Mouse (Mus musculus) retina, embryonic 14.5 days (tissue): ENCODE data around the gene Ddah1.

Experiments used
- DNase-seq: peaks from one replicate; pipeline ENCODE4 v3.0.0-alpha.2; 2015; ENCODE audit warnings: low spot score

Gene Ddah1

DNA sequence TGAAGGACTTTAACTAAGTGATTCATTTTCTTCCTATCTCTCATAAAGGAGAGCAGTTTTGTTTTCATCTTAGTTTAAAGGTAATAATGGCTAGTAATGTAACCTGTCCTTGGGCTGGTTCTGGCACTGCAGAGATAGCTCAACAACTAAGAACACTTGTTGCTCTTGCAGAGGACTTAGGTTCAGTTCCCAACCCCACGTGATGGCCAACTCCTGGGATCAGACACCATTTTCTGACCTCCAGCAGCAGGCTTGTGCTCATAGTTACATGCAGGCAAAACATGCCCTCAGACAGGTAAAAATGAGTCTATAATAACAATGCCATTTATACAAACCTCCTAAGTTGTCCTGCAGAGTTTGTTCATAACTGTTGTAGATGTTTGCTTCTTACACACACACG is 5.9 kb downstream of the Ddah1 start:
- DNase-seq = no peak

DNA sequence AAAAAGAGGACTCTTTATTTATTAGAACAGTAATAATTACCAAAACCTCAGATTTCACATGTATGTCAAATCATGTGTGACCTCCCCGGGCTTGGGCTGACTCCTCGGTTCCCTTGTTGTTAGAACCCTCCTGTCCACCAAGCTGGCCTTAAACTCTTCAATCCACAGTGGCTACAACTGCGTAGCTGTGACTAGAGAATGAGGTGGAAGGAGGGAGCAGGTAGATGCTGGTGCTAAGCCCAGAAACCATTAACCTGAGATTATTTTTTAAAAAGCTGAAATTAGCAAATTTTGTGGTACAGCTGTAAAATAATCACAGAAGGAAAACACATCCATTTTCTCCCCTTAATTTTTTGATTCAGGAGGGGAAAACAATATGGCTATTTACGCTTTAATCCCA is 10.0 kb downstream of the Ddah1 start:
- DNase-seq = no peak

DNA sequence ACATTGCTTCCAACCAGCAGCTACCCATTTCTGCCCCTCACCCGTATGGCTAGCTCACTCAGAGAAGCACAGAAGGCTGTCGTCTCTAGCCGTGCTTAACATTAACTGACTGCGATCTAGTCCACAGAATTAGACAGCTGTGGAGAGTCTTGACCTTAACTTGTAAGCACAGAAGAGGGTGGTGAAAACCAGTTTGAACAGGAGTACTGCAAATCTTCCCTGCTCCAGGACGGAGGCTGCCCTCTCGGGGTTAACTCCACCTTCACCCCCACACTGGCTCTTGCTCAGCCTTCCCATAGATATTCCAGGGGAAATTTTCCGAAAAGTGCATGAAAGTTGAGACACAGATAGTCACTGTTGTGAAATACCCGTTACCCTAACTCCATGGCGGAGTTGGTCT is 14.9 kb downstream of the Ddah1 start:
- no peak for DNase-seq

DNA sequence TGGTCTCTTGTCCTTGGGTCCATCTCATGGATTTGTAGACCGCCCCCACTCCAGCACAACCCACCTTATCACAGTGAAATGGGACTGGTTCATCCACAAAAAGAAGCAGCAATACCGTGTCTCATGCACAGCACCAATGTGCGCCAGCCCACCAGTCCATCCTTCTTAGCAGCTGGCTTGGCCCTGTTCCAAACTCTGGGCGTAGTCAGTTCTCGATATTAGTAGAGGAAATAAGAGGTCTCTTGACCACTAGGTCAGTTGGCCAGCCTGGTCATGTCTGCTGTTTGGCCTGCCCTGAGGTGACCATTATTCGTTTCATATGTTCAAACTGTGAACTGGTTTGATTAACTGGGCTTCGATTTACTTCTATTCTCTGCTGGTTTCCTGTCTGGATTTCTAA is 15.9 kb downstream of the Ddah1 start:
- no peak for DNase-seq

DNA sequence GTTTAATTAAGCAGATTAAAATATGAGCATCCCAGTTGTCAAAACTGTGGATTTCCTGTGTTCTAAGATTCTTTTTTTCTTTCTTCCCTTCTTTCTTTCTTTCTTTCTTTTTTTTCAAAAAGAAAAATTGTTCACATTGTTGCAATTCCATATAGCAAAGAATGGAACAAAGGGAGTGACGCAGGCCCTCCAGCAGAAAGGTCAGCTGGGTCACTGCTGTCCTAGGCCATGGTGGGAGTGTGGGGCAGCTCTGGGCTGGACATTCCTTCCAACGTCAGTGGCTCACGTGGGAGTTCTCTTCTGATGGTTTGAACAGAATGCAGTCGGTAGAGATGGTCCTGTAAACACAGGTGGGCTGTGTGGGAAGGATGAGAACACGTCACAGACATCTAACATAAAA is 16.8 kb downstream of the Ddah1 start:
- DNase-seq = peak; percentile 19

DNA sequence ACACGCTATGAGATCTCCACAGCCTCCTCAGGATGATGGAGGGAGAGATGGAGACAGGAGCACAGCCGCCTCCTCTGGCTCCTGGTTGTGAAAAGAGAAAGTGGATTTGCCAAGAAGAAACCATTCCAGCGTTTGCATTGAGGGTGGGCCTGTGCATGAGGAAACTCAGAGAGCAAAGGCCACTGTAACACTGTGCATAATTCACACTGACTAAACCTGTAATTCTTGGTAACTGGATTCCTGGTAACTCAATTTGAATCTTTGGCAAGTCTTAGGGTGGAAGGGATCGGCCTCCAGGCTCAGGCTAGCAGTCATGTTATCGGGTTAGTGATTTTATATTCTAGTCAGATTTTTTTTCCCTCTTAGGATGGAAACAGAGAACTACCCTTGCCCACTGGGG is 17.4 kb downstream of the Ddah1 start:
- DNase-seq = no peak

DNA sequence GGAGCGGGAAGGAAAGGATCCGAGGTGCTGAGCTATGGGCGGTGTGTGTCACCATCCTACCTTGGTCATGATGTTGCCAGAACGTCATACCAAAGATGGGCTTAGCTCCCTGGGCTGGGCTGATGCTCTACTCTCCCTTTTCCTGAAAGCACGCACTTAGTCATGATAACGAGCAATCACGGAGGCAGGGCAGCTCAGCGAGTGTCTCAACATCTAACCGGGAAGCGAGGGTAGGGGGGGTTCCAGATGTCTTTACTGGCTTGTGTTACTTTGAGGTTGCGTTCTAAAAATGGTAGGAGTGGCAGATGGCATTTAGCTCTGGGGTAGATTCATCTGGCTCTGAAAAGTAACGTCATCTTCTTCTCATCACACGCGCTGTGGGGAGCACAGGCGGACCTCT is 18.5 kb downstream of the Ddah1 start:
- no peak for DNase-seq

DNA sequence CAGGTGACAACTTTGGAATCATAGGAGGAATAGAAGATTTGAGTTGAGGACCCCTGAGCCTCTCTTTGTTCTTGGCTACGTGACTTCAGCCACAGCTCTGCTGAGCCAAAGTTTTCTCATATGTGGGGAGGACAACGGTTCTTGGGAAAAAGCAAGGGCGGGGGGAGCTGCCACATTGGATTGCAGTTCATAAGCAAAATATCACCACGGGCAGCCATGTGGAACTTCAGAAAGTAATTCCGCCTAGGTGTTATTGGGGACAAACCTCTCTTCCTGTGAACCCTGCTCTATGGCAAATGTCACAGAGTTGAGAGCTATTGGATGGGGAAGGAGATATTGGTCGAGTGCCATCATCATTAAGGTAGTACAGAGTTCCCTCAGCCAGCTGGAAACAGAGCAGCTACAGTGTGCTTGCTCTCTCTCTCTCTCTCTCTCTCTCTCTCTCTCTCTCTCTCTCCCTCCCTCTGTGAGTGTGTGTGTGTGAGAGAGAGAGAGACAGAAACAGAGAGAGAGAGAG is 20.0 kb downstream of the Ddah1 start:
- no peak for DNase-seq

DNA sequence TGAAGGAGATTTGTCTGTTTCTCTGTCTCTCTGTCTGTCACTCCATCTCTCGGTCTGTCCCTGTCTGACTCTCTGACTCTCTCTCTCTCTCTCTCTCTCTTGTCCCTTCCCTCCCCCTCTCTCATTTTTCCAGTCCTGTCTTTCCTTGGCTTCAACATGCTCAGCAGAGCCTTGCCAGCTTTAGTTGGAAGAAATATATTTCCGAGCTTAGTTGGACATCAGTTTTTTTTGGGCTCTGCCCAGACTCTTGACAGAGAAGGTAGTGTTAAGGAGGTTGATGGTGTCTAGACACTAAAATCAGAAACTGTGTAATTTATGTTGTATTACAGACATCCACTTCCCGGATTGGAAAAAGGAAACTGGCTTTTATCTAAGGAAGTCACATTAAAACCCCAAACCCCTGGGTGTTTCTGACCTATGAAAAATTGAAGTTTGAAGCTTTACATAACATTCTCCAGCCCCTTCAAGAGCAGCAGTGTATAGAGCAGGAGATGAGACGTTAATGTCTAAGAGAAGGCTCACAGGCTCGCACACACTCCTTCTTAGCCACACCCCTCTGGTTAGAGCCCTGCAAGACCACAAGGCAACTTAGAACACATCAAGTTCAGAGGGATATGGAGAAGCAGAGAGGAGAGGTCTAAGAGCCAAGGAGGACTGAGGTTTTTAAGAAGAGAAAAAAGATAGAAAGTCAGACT is 21.0 kb downstream of the Ddah1 start:
- DNase-seq = no peak

DNA sequence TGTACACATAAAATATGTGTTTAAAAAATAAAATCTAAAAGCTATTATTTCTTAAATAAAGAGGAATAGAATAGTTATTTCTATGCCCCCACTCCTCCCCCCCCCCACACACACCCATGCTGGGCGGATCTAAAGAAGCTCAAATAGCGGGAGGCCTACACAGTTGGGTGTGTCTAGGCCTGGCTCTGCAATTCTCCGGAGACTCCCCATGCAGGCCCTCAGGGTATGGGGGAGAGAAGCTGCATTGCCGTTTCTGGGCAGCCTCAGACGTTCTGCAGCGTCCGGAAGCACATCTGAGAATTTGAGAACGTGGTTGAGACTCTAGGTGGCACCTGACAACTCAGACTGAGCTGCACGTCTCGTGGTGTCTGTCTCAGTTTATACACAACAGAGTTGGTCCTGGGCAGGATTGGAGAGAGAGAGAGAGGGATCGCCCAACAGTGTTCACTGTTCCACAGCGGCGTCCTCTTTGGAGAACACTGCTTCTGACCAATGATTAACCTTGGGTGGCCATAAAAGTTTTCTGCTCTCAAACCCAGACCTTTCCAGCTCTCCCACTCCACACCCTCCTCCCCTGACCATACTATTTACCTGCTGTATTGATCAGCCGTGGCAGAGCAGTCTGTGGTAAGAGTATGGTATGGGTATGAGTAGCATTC is 22.4 kb downstream of the Ddah1 start:
- no peak for DNase-seq

DNA sequence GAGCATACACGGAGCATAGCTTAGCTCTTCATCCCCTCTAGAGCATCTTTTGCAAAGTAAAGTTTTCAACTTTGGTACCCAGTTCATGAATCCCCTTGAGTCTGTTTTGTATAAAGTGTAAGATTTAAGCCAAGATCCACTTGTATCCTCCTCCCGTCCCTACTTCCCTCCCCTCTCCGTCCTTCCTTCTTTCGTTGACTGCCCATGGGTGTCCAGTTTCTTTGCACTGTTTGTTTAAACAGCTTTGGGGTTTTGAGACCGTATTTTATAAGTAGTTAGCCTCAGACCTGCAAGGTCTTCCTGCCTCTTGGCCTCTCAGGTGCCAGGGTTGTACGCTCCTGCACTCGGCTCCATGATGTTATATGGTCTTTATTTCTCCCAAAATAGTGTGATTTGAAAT is 26.8 kb downstream of the Ddah1 start:
- DNase-seq = no peak

DNA sequence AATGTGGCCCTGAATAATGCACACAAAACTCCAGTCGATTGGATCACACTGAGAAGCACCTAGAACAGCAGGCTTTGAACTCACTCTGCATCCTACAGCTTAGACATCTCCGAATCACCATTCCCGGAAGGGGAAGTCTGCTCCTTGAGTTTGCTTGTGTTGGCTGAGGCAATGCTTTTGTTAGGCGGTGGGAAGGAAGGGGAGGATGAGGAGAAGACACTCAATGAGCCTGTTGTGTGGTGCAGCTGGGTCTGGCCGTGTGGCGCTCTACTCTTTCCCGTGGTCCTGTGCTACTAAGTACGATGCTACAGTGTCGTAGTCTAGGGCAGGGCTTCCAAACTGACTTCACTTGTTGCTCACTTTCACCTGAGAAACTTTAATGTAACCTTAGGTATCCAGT is 28.8 kb downstream of the Ddah1 start:
- DNase-seq = no peak

DNA sequence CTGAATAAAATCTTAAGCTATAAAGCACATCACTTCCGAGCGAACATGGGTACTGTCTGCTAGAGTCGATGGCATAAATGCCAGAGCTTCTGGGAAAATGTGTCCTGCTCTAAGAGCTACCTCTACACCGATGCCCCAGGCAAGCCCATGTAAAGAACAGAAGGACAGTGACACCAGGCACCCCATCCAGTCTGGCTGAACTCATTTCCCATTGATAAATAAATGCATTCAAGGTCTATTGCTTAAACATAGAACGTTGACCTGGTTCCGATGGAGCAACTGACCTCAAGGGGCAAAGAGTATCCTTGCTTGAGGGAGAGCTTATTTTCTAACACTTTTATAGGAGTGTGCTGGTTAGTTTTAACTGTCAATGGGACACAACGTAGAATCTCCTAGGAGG is 30.6 kb downstream of the Ddah1 start:
- no peak for DNase-seq

DNA sequence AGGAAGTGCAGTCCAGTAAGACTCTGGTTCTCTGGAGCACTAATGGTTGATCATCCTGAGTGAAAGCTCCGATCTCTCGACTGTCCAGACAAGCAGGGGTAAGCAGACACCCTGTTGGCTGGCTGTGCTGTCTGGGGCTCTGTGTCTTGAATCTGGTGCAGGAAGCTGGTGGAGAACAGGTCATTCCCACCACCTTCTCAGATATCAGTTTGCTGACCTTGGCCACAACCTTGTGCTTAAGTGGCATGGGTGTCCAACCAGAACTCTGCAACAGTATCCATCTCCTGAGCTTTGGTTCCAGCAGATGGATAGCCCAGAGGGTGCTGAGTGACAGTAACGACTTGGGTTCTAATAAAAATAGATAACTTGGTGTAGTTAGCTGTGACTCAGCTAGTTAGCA is 31.8 kb downstream of the Ddah1 start:
- no peak for DNase-seq

DNA sequence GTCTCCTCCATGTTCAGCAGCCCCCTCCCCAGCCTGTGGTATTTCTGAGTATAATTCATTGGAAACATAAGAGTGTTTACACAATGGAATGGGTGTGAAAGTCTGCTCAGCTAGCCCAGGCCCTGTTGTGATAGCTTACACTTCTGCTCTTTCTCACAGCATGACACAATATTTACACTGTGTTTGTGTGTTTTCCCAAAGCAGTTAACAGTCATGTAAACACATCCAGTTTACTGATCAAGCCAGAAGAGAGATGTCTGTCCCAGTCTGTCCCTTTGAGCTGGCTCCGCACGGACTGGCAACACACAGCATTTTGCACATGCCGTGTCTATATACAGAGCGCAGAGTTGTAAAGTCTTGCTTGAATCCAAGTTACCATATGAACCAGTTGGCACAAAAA is 32.2 kb downstream of the Ddah1 start:
- DNase-seq = no peak

DNA sequence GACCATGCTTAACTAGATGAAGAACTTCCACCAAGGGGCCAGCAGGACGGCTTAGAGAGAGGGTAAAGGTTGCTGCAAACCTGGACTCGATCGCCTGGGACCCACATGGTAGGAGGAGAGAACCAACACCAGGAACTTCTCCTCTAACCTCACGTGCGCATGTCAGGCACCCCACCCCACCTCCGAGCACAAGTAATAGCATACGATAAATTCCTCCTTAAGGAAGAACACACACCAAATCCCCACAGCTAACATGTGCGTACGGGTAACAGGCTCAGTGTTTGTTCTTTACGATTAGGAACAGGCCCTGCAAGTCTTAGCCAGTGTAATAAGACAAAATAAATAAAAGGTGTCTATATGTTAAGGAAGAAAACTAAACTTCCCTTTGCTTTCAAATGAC is 35.9 kb downstream of the Ddah1 start:
- DNase-seq = no peak

DNA sequence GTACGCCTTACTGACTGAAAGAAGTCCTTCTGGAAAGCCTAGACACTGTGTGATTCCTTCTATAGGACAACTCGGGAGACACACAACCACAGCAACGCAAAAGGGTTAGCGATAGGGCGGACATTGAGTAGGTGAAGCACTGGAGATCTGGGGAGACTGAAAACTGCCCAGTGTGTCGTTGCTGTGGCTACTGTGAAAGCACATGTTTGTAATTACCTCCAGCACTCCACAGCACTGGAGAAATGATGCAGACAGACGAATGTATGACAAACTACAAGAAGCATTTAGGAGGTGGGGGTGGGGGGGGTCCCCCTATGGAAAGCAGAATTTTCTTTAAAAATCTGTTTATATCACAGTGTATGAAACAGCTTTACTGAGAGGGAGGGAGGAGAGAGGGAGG is 37.4 kb downstream of the Ddah1 start:
- DNase-seq = no peak

DNA sequence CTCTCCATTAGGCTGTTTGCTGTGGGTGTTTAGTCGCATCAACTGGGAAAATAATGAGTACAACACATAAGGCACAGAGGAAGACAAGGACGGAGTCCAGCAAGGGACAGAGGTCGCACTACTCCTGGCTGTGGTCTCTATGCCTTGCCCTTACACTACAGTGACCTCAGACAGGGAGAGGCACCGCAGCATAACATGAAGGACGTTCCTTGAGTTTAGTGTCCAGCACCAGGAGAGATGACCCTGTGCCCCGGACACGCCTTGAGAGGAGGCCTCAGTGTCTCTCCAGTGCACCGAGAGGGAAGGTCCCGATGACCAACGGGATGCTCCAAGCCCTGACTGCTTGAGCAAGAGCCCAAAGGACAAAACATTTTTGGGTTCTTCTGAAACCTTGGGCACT is 39.6 kb downstream of the Ddah1 start:
- no peak for DNase-seq

DNA sequence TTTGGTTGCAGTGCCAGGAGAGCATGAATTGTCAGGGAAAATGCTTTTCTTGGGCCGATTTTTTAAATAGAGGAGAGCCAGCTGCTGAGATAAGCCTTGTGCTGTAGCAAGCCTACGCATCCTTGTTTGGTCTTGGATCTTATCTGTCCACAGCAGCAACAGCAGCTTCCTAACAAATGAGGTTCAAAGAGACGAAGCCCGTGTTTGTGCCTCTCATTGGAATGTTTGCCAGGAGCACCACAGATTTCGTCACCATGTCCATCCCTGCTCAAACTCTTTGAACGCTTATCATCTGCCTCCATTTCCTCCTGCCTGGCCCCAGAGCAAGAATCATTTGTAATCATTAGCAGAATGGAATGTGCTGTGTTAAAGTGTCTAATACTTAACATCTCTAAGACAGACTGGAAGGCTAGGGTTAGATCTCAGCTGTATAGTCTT is 40.3 kb downstream of the Ddah1 start:
- DNase-seq = no peak

DNA sequence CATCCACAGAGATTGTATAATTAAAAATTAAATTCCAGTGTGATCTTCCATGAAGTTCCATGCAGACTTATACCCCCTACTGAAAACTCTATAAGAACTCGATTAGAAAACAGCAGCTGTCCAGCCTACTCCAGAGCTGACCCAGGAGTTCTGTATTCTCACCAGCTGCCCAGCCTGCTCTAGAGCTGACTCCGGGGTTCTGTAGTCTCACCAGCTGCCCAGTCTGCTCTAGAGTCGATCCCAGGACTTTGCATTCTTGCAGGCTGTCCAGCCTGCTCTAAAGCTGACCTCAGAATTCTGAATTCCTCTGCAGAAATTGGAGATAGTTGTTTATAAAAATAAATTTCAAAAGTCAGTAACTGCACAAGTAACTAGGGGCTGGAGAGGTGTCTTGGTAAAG is 40.9 kb downstream of the Ddah1 start:
- DNase-seq = no peak

DNA sequence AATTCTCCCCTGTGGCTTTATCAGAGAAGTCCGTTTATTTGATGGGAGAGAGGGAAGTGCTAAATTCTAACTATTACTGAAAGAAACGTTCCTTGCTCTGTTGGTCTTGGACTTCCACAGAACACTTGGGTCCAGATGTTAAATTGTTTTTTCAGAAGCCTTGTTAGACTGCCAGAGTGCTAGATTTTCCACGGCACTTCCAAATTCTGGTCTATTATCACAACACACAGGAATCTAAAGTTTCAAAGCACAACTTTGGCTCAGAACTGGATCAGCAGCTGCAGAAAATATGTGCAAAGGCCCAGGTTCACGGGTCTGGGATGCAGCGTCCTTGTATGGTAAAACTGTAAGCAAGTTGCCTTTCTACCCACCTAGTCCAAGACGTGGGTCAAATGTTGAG is 43.6 kb downstream of the Ddah1 start:
- no peak for DNase-seq

DNA sequence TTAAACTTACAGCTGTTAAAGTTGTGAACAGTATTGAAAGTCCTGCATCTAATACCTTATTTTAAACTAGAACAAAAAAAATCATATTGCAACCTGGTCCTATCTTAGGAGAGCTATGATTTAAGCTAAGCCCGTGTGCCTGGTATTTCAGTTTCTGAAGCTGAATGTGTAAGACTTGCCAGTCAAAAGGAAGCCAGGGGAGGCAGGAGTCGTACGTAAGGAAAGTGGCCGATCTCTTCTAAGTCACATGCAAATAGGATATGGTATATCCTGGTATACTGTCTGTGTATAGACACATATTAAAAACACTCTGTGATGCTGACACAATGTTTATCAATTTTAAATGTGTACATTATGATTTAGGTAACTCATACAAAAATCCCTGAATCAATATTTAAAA is 47.4 kb downstream of the Ddah1 start:
- no peak for DNase-seq

DNA sequence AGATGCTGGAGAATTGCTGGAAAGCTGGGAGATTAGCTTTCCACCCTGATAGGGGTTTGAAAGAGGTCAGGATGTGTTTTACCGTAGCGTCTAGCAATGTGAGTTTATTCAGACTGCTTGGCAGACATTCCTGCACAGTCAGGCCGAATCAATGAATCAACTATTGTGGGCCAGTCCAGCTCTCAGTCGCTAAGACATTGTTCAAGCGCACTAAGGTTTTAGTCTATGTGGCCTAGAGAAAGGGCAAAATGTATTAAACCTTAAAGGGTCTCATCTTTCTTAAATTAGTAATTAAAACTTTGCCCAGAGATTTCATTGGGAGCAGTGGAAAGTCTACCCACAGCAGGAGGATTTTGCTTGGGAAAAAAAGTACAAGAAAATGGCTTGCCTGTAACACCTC is 48.0 kb downstream of the Ddah1 start:
- DNase-seq = peak; percentile 37

DNA sequence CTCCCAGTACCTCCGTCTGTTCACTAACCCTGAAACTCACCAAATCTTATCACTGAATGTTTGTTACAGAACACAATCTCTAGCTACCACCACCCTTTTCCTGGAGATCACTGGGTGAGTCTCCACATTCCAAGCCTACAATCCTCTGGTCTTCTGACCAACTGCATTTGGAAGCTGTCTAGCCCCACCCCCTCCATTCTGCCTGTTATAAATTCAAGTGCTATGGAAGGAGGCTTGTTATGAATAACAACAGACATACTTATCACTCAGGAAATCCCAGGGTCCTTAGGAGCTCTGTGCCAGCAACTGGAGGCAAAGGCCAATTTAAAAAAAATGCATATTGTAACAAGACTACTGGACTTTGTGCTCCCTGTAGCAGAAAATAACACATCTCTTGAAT is 58.3 kb downstream of the Ddah1 start:
- peak; percentile 15 for DNase-seq
